Mouse (Mus musculus): ENCODE results near the gene Chn2. TPM values are rescaled to one million over a fixed set of nuclear protein-coding genes. Genes with fewer than 3 reads are reported as not detected.

The Chn2 gene
- polyA plus RNA-seq, 1 experiment from 2014 or later = 42.0 TPM

GRCm38 (mm10) chr6:54162321-54162720, 123.0 kb downstream of the Chn2 start:
- no peaks in the 10 kb centered on the region for H3K27me3 ChIP-seq (replicated peaks; ENCODE audit: control insufficient read depth, insufficient read depth, low read length)
- H3K4me2 ChIP-seq (ENCODE audit: low read length) = no peak overlapping the region
- H3K9ac ChIP-seq (replicated peaks; ENCODE audit: low read depth, low read length) = no peak overlapping the region
- WGBS = 74% methylated on average over 5 of the region's 5 CpGs
- H3K27ac ChIP-seq (ENCODE audit: low read length) = no peak overlapping the region
- H3K4me3 ChIP-seq (replicated peaks; ENCODE audit: low read length) = no peak overlapping the region
- no peaks in the 10 kb centered on the region for H3K9me3 ChIP-seq (ENCODE audit: control insufficient read depth, low read length)
- H3K36me3 ChIP-seq (ENCODE audit: control insufficient read depth, insufficient read depth) = no peaks in the 10 kb centered on the region
- no peak for ATAC-seq
- peaks cover 11% of the 10 kb centered on the region for H3K4me1 ChIP-seq (replicated peaks; ENCODE audit: control insufficient read depth, insufficient read depth, low read length)

DNA sequence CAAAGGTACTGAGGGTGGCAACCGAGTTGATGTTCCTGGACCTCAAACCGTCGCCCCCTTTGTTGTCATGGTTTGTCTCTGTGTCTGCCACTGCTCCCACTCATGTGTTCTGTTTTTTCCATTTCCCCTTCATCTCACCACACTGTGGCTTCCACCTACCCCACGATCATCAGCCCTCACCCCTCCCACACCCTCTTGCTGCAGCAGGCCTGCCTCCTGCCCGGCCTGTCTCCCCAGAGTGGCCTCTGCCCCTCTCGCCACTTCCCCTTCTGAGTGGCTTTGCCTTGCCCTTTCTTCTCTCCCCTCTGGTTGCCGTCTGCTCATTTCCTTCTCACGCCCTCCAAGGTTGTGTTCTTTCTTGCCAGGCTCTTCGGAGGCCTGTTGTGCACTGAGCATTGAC, 123.4 kb downstream of the Chn2 start:
- no peaks in the 10 kb centered on the region for H3K9me3 ChIP-seq (ENCODE audit: control insufficient read depth, low read length)
- no peak for ATAC-seq
- H3K27ac ChIP-seq (ENCODE audit: low read length) = no peak overlapping the region
- no peak overlapping the region for H3K4me3 ChIP-seq (replicated peaks; ENCODE audit: low read length)
- H3K4me2 ChIP-seq (ENCODE audit: low read length) = no peak overlapping the region
- H3K36me3 ChIP-seq (ENCODE audit: control insufficient read depth, insufficient read depth) = no peaks in the 10 kb centered on the region
- peaks cover 11% of the 10 kb centered on the region for H3K4me1 ChIP-seq (replicated peaks; ENCODE audit: control insufficient read depth, insufficient read depth, low read length)
- H3K27me3 ChIP-seq (replicated peaks; ENCODE audit: control insufficient read depth, insufficient read depth, low read length) = no peaks in the 10 kb centered on the region
- H3K9ac ChIP-seq (replicated peaks; ENCODE audit: low read depth, low read length) = no peak overlapping the region
- WGBS = 72% methylated on average over 9 of the region's 9 CpGs

DNA sequence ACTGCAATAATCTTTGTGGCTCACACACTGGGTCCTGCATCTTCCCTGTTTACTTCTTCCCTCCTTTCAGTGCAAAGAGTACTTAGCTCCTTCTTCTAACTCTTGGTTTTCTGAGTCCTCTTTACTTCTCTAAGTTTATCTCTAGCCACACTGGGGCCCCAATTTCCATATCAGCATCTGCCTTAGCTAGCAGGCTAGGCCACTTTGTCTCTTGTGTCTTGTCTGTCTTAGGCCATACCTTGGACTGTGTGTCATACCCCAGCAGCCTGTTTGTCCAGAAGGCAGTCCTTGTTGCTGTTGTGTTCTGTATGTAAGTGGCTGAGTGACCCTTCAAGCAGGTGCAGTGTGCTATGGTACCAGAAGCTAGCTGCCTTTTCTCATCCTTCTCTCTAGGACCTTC, 124.3 kb downstream of the Chn2 start:
- Histone ChIP-seq H3K4me1 (replicated peaks; ENCODE audit: control insufficient read depth, insufficient read depth, low read length) (peaks cover 11% of the 10 kb centered on the region), H3K4me3 (replicated peaks; ENCODE audit: low read length) (no peak overlapping the region), H3K27ac (ENCODE audit: low read length) (no peak overlapping the region), H3K4me2 (ENCODE audit: low read length) (no peak overlapping the region), H3K9ac (replicated peaks; ENCODE audit: low read depth, low read length) (no peak overlapping the region), H3K36me3 (ENCODE audit: control insufficient read depth, insufficient read depth) (no peaks in the 10 kb centered on the region), H3K27me3 (replicated peaks; ENCODE audit: control insufficient read depth, insufficient read depth, low read length) (no peaks in the 10 kb centered on the region), H3K9me3 (ENCODE audit: control insufficient read depth, low read length) (no peaks in the 10 kb centered on the region)
- no peak for ATAC-seq

GRCm38 (mm10) chr6:54164777-54165176, 125.4 kb downstream of the Chn2 start:
- Histone ChIP-seq H3K27ac (ENCODE audit: low read length) (no peak overlapping the region), H3K9me3 (ENCODE audit: control insufficient read depth, low read length) (no peaks in the 10 kb centered on the region), H3K4me3 (replicated peaks; ENCODE audit: low read length) (no peak overlapping the region), H3K27me3 (replicated peaks; ENCODE audit: control insufficient read depth, insufficient read depth, low read length) (no peaks in the 10 kb centered on the region), H3K4me1 (replicated peaks; ENCODE audit: control insufficient read depth, insufficient read depth, low read length) (peaks cover 11% of the 10 kb centered on the region), H3K36me3 (ENCODE audit: control insufficient read depth, insufficient read depth) (no peaks in the 10 kb centered on the region), H3K9ac (replicated peaks; ENCODE audit: low read depth, low read length) (no peak overlapping the region), H3K4me2 (ENCODE audit: low read length) (no peak overlapping the region)
- no peak for ATAC-seq
- 50% methylated on average over 4 of the region's 4 CpGs for WGBS

DNA sequence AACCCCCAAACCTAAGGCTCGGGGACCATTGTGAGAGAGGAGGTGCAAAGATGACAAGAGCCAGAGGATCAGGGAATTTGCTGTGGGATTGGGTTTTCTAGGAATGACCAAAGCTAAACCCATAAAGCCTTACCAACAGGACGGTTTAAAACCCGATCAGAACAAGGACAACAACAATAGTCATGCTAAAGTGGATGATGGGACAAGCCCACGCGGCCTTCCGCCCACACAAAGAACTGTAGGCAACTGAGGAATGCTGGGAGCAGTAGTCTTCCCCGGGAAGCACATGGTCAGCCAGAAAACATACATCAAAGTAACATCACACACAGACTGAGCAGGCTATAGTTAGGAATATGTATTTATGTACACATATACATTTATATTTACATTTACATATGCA, 125.9 kb downstream of the Chn2 start:
- WGBS = 84% methylated on average over 7 of the region's 7 CpGs
- Histone ChIP-seq H3K4me1 (replicated peaks; ENCODE audit: control insufficient read depth, insufficient read depth, low read length) (peaks cover 11% of the 10 kb centered on the region), H3K4me2 (ENCODE audit: low read length) (no peak overlapping the region), H3K27me3 (replicated peaks; ENCODE audit: control insufficient read depth, insufficient read depth, low read length) (no peaks in the 10 kb centered on the region), H3K9ac (replicated peaks; ENCODE audit: low read depth, low read length) (no peak overlapping the region), H3K36me3 (ENCODE audit: control insufficient read depth, insufficient read depth) (no peaks in the 10 kb centered on the region), H3K27ac (ENCODE audit: low read length) (no peak overlapping the region), H3K4me3 (replicated peaks; ENCODE audit: low read length) (no peak overlapping the region), H3K9me3 (ENCODE audit: control insufficient read depth, low read length) (no peaks in the 10 kb centered on the region)
- no peak for ATAC-seq

GRCm38 (mm10) chr6:54165863-54166262, 126.5 kb downstream of the Chn2 start:
- Histone ChIP-seq H3K27me3 (replicated peaks; ENCODE audit: control insufficient read depth, insufficient read depth, low read length) (no peaks in the 10 kb centered on the region), H3K4me2 (ENCODE audit: low read length) (no peak overlapping the region), H3K9ac (replicated peaks; ENCODE audit: low read depth, low read length) (no peak overlapping the region), H3K27ac (ENCODE audit: low read length) (no peak overlapping the region), H3K4me3 (replicated peaks; ENCODE audit: low read length) (no peak overlapping the region), H3K4me1 (replicated peaks; ENCODE audit: control insufficient read depth, insufficient read depth, low read length) (peaks cover 8% of the 10 kb centered on the region; the same call in 1 of the 2 replicates), H3K9me3 (ENCODE audit: control insufficient read depth, low read length) (no peaks in the 10 kb centered on the region), H3K36me3 (ENCODE audit: control insufficient read depth, insufficient read depth) (no peaks in the 10 kb centered on the region)
- no peak for ATAC-seq
- 85% methylated on average over 4 of the region's 4 CpGs for WGBS

DNA sequence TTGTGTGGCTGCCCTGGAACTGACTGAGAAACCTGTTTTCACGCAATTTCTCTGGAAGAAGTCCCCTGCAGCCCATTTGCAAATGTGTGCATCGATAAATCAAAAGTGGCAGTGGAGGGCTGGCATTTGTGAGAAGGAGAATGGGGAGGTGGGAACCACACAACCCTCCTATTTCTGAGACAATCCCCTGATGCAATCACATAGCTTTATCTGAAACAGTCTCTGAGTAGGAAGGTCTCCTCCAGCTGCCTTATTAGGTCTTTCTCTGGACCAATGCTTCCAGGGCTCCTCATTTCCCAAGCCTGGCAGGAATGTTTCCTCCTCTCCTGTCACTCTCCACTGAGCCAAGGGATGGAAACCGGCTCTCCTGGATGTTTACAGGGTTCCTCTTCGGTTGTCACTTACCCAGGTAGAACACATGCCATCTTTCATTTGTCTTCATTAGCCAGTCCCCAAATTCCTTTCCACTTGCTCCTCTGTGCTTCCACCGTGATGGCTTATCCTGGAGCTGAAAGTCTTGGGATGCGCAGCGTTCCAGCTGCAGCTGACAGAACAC, 127.7 kb downstream of the Chn2 start:
- Histone ChIP-seq H3K9me3 (ENCODE audit: control insufficient read depth, low read length) (no peaks in the 10 kb centered on the region), H3K36me3 (ENCODE audit: control insufficient read depth, insufficient read depth) (no peaks in the 10 kb centered on the region), H3K4me3 (replicated peaks; ENCODE audit: low read length) (no peak overlapping the region), H3K4me2 (ENCODE audit: low read length) (no peak overlapping the region), H3K27ac (ENCODE audit: low read length) (no peak overlapping the region), H3K4me1 (replicated peaks; ENCODE audit: control insufficient read depth, insufficient read depth, low read length) (peaks cover 3% of the 10 kb centered on the region; the same call in 1 of the 2 replicates), H3K9ac (replicated peaks; ENCODE audit: low read depth, low read length) (no peak overlapping the region), H3K27me3 (replicated peaks; ENCODE audit: control insufficient read depth, insufficient read depth, low read length) (no peaks in the 10 kb centered on the region)
- WGBS = 72% methylated on average over 7 of the region's 7 CpGs
- ATAC-seq = no peak

- no peak overlapping the region for H3K27ac ChIP-seq (ENCODE audit: low read length)
- H3K4me1 ChIP-seq (replicated peaks; ENCODE audit: control insufficient read depth, insufficient read depth, low read length) = no peaks in the 10 kb centered on the region
- H3K27me3 ChIP-seq (replicated peaks; ENCODE audit: control insufficient read depth, insufficient read depth, low read length) = no peaks in the 10 kb centered on the region
- no peaks in the 10 kb centered on the region for H3K36me3 ChIP-seq (ENCODE audit: control insufficient read depth, insufficient read depth)
- no peak overlapping the region for H3K9ac ChIP-seq (replicated peaks; ENCODE audit: low read depth, low read length)
- no peak overlapping the region for H3K4me2 ChIP-seq (ENCODE audit: low read length)
- 35% methylated on average over 11 of the region's 11 CpGs for WGBS
- ATAC-seq = peak; percentile 55; the same call in 1 of the 2 replicates
- H3K9me3 ChIP-seq (ENCODE audit: control insufficient read depth, low read length) = no peaks in the 10 kb centered on the region
- no peak overlapping the region for H3K4me3 ChIP-seq (replicated peaks; ENCODE audit: low read length)
These were observed 131.0 kb downstream of the Chn2 start for GRCm38 (mm10) chr6:54170286-54170894.

DNA sequence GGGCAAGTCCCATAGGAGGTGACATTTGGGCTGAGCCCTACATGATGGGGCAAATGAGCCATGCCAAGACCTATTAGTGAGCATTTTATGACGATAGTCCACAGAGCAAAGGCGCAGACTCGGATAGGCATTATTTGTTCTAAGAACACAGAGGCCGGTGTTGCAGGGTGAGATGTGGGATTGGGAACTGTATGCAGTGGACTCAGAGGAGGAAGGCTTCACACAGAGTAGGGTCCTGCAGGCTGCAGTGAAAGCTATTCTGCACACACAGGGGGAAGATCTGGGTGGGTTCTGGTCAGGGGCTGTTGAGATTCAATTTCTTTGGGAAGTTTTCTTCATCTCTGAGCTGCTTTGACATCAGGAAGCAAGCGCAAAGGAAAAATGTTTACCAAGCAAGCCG, 132.0 kb downstream of the Chn2 start:
- ATAC-seq = no peak
- Histone ChIP-seq H3K4me2 (ENCODE audit: low read length) (no peak overlapping the region), H3K27ac (ENCODE audit: low read length) (no peak overlapping the region), H3K36me3 (ENCODE audit: control insufficient read depth, insufficient read depth) (no peaks in the 10 kb centered on the region), H3K4me3 (replicated peaks; ENCODE audit: low read length) (no peak overlapping the region), H3K9ac (replicated peaks; ENCODE audit: low read depth, low read length) (no peak overlapping the region), H3K4me1 (replicated peaks; ENCODE audit: control insufficient read depth, insufficient read depth, low read length) (no peaks in the 10 kb centered on the region), H3K9me3 (ENCODE audit: control insufficient read depth, low read length) (no peaks in the 10 kb centered on the region), H3K27me3 (replicated peaks; ENCODE audit: control insufficient read depth, insufficient read depth, low read length) (no peaks in the 10 kb centered on the region)
- WGBS = 72% methylated on average over 6 of the region's 6 CpGs
